Mouse (Mus musculus): ENCODE results near the gene H2afx.
"Not testable (repeated sequence)": the region's sequence is repeated elsewhere in the genome, so short reads cannot be mapped to it uniquely, and the experiment has no call there.

H2afx gene

DNA sequence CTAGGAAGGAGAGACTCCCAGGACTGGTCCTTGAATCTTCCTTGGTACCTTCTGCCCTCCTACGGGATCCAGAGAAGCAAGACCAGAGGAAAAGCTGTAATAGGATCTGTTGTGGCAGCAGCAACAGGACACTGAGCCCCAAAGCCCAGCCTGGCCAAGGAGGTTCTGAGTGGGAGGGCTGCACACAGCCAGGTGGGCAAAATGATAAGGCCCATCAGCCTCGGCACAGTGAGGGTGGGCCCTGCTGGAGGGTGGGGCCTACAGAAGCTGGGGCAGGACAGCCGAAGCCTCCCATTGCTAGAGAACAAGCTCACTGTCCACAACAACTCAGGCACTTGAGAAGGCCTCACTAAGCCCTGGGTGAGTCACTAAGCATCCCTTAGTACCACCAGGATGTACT, 7.7 kb downstream of the H2afx start:
- DNase-seq, result no peak

GRCm38 (mm10) chr9:44342605-44343004, 8.1 kb downstream of the H2afx start:
- no peak for DNase-seq

GRCm38 (mm10) chr9:44343290-44343689, 8.8 kb downstream of the H2afx start:
- peak in 1 of 2 experiments; percentile 22 for DNase-seq

DNA sequence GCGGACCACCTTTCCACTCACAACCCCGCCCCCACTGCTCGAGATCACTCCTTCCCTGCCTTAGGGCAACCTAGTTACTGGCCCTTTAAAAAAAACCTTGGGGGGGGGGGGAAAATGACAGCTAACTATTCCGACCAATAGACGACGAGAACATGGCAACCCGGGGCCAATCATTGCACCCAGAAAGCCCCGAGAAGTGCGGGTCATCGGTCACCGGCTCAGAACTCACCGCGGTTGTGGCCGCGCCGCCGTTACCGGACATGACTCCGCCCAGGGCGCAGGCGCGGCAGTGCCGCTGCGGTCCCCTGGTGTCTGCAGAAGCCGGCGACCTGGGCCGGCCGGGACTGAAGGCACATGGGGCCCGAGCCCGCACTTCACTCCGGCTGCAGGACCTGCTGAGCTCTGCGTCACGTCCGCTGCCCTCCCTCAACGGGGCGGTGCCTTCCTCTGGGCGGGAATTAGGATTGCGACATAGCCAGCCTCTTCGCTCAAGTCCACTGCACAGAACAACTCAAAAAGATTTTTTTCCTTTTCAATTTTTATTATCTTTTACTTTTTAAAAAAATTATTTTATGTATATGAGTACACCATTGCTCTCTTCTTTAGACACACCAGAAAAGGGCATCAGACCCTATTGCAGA, 9.4 kb downstream of the H2afx start, which contains the start of gene Hmbs:
Hmbs (minus strand) TSS at position 448 of the 641 bp plus-strand sequence.
- DNase-seq, result peak; percentile 94 to 95

DNA sequence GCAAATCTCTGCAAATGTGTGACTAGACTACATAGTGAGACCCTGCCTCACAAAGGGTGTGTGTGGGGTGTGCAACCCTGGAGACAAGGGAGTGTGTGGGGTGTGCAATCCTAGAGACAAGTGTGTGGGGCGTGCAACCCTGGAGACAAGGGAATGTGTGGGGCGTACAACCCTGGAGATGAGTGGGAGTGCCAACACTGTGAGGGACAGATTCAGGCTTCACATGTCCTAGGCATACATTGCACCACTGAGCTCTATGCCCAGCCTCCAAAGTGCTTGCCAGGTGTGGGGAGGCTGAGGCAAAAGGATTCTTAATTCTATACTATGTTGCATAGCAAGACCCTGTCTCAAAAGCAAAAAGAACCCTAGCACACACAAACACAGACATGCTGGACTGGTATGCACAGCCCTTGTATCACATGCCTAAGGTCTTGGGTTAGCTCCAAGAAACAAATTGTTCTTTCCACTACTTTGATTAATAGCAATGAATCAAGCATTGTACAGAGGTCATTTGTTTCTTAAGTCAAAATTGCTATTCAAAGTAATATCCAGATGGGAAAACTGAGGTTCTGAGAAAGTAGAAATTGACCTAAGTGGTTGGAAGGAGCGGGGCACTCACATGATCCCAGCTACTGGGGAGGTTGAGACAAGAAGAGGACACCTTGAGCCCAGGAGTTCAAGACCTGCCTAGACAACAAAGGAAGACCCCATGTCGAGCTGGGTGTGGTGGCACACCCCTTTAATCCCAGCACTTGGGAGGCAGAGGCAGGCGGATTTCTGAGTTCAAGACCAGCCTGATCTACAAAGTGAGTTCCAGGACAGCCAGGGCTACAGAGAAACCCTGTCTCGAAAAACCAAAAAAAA, 11.3 kb downstream of the H2afx start:
- no peak for DNase-seq

GRCm38 (mm10) chr9:44347166-44347565, 12.7 kb downstream of the H2afx start:
- DNase-seq, result no peak

DNA sequence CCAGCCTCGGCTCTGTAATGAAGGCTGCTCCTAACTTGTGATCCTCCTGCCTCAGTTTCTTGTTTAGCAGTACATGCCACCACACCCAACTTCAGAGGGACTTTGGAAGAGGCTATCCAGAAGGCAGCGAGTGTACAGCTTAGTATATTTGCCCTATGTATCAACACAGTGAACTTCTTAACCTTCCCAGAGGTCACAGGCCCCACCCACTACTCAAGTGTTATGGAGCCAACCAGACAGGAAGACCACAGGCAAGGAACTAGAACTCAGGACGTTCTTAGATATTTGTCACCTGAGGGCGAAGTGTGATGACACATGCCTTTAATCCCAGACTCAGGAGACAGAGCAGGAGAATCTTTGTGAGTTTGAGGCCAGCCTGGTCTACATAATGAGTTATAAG, 13.1 kb downstream of the H2afx start:
- DNase-seq, result no peak

- no peak for DNase-seq
Measured at GRCm38 (mm10) chr9:44348546-44348945, 14.1 kb downstream of the H2afx start.

- no peak for DNase-seq
Measured at GRCm38 (mm10) chr9:44351396-44351795, 16.9 kb downstream of the H2afx start.

DNA sequence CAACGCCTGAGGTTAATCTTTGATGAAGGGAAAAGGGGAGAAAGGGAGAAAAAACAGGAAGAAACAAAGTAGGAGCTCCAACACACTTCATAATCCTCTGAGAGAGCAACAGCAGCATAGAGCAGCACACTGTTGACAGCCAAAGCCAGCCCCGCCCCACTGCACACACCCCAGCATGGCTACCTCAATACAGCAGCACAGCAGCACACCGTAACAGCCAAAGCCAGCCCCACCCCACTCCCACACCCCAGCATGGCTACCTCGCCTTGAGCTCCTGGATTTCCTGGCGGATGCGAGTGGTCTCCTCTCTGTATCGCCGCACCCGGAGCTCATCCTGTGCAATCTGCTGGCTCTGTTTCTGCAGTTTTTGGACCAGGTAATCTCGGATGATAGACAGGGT, 17.8 kb downstream of the H2afx start:
- no peak for DNase-seq

DNA sequence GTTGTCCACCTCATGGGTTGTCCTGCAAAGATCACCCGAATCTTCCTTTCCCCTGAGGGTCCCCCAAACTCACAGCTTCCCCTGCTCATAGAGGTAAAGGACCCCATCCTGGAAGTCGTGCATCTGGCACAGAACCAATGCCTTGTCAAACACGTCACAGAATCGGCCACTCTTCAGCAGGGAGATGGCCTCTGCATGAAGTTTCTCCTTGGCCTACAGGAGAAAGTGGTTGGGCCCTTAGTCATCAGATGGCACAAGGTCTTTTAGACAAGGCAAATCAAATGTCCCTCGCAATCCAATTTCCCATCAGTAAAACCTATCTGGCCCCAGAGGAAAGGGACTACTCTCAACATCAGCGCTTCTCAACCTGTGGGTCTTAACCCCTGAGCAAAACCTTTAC, 18.6 kb downstream of the H2afx start:
- DNase-seq, result no peak

GRCm38 (mm10) chr9:44357207-44357606, 22.7 kb downstream of the H2afx start:
- DNase-seq, result no peak

DNA sequence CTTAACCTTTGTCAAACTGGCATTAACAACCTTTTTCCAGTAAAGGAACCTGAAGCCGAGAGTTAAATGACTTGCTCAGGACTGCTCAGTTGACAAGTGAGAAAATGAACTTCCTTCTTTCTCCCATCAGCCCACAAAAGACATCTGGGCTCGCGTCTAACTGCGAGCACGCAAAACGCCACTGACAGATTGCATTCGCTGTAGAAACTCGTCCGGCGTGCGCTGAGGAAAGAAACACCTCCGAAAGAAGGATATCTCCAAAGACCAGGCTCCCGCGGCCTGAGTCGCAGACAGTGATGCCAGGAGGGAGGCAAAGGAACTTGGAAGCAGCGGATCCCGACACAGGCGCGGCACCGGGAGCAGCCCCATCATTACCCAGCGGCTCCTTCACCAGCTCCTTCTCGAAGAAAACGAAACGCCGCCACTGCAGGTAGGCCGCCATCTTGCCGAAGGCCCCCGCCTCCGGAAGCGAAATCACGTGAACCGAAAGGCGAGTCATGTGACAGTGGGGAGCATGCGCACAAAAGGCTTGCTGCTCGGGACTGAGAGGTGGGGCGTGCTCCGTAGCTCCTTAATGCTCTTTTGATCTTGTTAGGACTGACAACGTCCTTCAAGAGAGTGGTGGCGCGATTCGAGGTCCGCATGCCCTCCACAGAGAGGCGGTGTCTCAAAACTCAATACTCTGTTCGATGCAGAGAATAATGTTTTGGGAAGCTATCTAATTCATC, 26.9 kb downstream of the H2afx start, which contains the start of gene Vps11:
Vps11 (minus strand) TSS at position 481 of the 728 bp plus-strand sequence.
- DNase-seq, result peak; percentile 97

GRCm38 (mm10) chr9:44361931-44362330, 27.4 kb downstream of the H2afx start:
- not testable (repeated sequence) for DNase-seq

GRCm38 (mm10) chr9:44364480-44364879, 30.0 kb downstream of the H2afx start:
- DNase-seq, result no peak

DNA sequence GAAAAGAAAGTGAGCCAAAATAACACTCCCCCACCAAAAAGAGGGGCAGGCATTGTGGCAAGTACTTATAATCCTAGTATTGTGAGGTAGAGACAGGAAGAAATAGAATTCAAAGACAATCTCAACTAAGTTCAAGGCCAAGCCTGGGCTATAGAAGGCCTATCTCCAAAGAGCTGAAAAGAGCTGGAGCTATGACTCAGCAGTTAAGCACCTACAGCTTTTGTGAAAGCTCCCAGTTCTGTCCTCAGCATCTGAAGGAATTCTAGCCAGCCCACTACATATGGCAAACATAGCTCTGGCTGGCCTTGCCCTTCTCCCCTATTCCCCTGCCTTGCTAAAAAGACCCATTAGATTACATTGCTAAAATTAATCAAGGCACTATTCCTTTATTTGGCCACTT, 38.9 kb downstream of the H2afx start:
- DNase-seq, result no peak

DNA sequence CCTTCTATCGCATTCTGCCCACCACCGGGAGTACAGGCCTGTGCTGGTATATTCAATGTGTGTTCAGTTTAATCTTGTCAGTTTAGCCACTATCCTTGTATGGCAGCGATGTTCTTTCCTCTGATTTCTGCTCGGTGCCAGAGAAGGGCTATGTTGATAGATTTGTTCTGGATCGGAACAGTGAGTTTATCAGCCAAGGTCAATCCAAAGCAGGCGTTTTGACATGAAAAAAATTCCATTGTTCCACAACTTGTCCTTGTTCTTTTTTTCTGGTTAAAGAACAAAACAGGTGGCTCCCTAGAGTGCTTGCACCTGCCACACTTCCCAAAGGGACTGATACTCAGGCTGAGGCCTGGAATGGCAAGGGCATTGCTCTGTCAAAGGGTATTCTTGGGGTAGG, 41.6 kb downstream of the H2afx start:
- DNase-seq, result no peak

DNA sequence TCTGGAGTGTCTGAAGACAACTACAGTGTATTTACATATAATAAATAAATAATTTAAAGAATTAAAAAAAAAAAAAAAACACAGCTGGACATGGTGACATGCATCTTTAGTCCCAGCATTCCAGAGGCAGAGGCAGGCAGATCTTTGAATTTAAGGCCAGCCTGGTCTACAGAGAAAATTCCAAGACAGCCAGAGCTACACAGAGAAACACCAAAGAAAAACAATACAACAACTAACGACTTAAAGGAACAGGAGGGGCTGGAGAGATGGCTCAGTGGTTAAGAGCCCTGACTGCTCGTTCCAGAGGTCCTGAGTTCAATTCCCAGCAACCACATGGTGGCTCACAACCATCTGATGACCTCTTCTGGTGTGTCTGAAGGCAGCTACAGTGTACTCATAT, 42.8 kb downstream of the H2afx start:
- DNase-seq, result not testable (repeated sequence)

GRCm38 (mm10) chr9:44378153-44378730, 43.7 kb downstream of the H2afx start:
- no peak for DNase-seq

DNA sequence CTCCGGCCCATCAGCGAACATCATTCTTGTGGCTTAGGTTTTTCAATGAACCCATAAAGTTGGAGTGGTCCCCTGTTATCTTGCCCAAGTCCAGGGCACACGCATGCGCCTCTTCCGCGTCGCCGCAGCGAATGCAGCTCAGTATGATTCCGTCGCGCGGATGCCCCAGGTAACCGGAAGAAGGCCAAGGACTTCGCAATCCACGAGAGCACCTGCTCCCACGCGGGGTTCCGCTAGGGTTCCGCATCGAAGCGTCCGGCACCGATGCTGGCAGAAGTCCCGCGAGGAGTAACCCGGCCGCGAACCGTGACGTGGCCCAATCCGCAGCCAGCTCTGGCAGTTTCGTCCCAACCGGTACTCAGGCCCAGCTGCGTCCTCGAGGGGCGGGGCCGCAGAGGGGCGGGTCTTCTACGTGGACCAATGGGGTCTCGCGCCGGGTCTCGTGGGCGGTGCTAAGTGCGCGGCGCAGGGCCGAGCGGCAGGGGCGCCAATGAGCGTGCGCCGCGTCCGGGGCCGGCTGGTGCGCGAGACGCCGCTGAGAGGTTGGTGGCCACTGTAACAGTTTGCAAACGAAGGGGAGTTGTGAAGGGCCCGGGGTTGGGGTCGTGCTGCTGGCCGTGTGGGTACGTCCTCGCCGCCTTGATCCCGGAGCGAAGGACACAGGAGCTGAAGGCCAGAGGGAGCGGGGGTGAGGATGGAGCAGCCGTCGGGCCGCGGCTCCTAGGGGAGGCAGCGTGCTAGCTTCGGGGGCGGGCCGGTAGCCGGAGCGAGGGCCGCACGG, 44.8 kb downstream of the H2afx start, which contains the start of gene Hyou1:
Hyou1 (plus strand) TSS at position 437 of the 781 bp plus-strand sequence.
- peak; percentile 99 to 100 for DNase-seq

DNA sequence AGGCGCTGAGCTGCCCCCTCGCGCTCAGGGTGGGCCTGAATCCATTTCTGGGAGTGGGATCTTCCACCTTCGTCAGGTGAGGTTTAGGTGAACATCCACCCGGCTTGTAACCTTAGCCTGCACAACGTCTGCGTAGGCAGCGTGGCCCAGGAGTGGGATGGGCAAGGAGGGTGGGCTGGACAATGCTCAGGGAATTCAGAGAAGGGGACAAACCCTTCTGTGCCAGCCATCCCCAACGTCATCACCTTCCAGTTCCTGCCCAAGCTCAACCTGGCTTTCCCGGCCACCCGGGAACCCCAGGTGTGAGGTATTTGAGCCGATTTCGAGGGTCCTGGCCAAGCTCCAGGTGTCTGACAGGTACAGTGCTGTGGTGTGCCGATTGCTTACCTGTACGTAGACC, 45.4 kb downstream of the H2afx start:
- no peak for DNase-seq

- no peak for DNase-seq
Measured at GRCm38 (mm10) chr9:44384596-44384995, 50.1 kb downstream of the H2afx start.

Measured in lung, postnatal 4 days (tissue).